Mouse (Mus musculus) liver, embryonic 15.5 days (tissue): ENCODE measurements around the gene Hsd17b2. TPM values are rescaled to one million over a fixed set of nuclear protein-coding genes. Genes with fewer than 3 reads are reported as not detected.
"Not testable (repeated sequence)": the region's sequence is repeated elsewhere in the genome, so short reads cannot be mapped to it uniquely, and the experiment has no call there.

Source experiments
- ATAC-seq: fragments of 200-750 bp; cut with Nextera tagmentation; 2 replicates; pipeline ENCODE4 v1.8.0; 2017; ENCODE audit warnings: moderate number of reproducible peaks, mild to moderate bottlenecking, moderate library complexity; ENCODE audit not compliant: insufficient read depth
- H3K27ac ChIP-seq: fragments of 300-500 bp; sonication (generic); replicated peaks from 2 replicates; pipeline ENCODE4 v1.5.1; 2015; ENCODE audit warnings: mild to moderate bottlenecking, inconsistent platforms
- H3K27me3 ChIP-seq: fragments of 300-500 bp; sonication (generic); 2 replicates; pipeline ENCODE4 v1.6.1; 2015; ENCODE audit warnings: mild to moderate bottlenecking, inconsistent platforms
- H3K36me3 ChIP-seq: fragments of 300-500 bp; sonication (generic); replicated peaks from 2 replicates; pipeline ENCODE4 v1.6.1; 2015; ENCODE audit warnings: moderate library complexity, mild to moderate bottlenecking, inconsistent platforms
- H3K4me1 ChIP-seq: fragments of 300-500 bp; sonication (generic); replicated peaks from 2 replicates; pipeline ENCODE4 v1.6.1; 2015; ENCODE audit warnings: inconsistent platforms
- H3K4me2 ChIP-seq: fragments of 300-500 bp; sonication (generic); 2 replicates; pipeline ENCODE4 v1.6.1; 2015; ENCODE audit warnings: moderate library complexity, mild to moderate bottlenecking, inconsistent platforms
- H3K4me3 ChIP-seq: fragments of 300-500 bp; sonication (generic); replicated peaks from 2 replicates; pipeline ENCODE4 v1.5.1; 2015; ENCODE audit warnings: mild to moderate bottlenecking, inconsistent platforms
- H3K9ac ChIP-seq: fragments of 300-500 bp; sonication (generic); 2 replicates; pipeline ENCODE4 v1.6.1; 2015; ENCODE audit warnings: moderate library complexity, mild to moderate bottlenecking, inconsistent platforms
- H3K9me3 ChIP-seq: fragments of 300-500 bp; sonication (generic); replicated peaks from 2 replicates; pipeline ENCODE4 v1.6.1; 2016; ENCODE audit warnings: inconsistent platforms
- WGBS: fragments of 180-500 bp; shearing (Covaris S2); methylation state at CpG from one replicate; pipeline ENCODE4 v1.1.7; 2015; ENCODE audit warnings: mixed read lengths; ENCODE audit not compliant: insufficient replicate concordance; 5-methylcytosine and 5-hydroxymethylcytosine counted together
- polyA plus RNA-seq: library from polyadenylated mRNA; unstranded; fragments of >200 nt; fragmentation: Nextera tagmentation; extraction: Ambion mirVana; gene quantifications from 2 replicates; pipeline ENCODE4 v1.2.1, GENCODE M21; 2015

The Hsd17b2 gene
- polyA plus RNA-seq, 1 experiment from 2014 or later, result 74.4 TPM

GRCm38 (mm10) chr8:117714604-117715003 is 12.9 kb downstream of the Hsd17b2 start:
- H3K36me3 ChIP-seq, result peaks cover 11% of the 10 kb centered on the region; the same call in 1 of the 2 replicates
- no peak overlapping the region for H3K27ac ChIP-seq
- H3K27me3 ChIP-seq, result no peaks in the 10 kb centered on the region
- 67% methylated on average over 5 of the region's 5 CpGs for WGBS
- H3K9me3 ChIP-seq, result no peaks in the 10 kb centered on the region
- no peak overlapping the region for H3K9ac ChIP-seq
- peaks cover 3% of the 10 kb centered on the region; the same call in 1 of the 2 replicates for H3K4me1 ChIP-seq
- H3K4me2 ChIP-seq, result no peak overlapping the region
- H3K4me3 ChIP-seq, result no peak overlapping the region
- no peak for ATAC-seq

DNA sequence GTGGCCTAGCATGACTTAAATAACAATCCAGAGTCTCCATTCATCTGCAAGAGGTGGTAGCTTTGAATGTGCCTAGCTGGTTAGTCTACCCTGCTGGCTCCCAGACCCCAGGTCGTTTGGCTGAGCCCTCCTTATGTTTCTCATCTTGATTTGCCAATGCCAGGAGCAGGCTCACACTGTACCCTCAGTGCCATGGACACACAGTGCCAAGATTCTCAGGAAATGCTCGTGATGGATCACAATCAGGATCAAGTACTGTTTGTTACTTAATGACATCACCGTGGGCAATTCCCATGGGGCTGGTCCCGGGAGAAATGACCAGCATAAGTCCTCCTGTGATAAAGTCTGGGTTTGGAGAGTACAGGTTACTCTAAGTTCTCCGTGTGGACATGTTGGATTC is 14.2 kb downstream of the Hsd17b2 start:
- Histone ChIP-seq H3K36me3 (peaks cover 11% of the 10 kb centered on the region; the same call in 1 of the 2 replicates), H3K4me3 (no peak overlapping the region), H3K27me3 (no peaks in the 10 kb centered on the region), H3K9me3 (no peaks in the 10 kb centered on the region), H3K9ac (no peak overlapping the region), H3K27ac (no peak overlapping the region), H3K4me2 (no peak overlapping the region), H3K4me1 (peaks cover 3% of the 10 kb centered on the region; the same call in 1 of the 2 replicates)
- no peak for ATAC-seq
- WGBS, result 52% methylated on average over 5 of the region's 5 CpGs

DNA sequence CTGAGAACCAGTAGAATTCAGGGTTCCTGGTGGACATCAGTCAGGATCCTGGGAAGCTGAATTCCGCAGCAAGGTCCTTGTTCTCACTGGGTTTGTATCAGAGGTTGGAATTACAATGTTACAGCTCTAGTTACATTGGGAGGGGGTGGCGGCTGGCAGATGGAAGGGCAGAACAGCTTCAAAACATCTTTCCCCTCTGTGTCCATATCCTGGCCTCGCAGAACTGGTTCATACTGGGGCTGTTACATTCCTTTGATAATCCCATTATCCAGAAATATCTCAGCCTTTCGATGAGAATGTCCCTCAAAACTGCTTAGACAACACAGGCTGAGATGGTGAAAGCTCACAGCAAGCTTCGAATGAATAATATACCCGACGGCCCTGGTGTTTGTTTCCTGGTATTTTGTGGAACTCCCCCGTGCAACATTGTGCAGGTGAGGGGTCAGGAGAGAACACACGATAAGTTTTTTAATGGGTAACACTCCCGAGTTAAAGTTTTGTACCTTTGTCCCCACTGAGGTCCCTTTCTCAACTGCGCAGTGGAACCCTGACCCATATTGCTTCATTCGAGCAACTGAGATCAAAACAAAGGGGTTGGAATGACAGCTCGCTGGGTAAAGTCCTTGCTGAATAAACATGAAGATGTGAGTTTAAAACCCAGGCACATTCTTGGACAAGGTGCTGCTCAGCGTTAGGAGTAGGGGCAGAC is 16.6 kb downstream of the Hsd17b2 start:
- Histone ChIP-seq H3K27me3 (no peaks in the 10 kb centered on the region), H3K4me3 (no peak overlapping the region), H3K4me2 (no peak overlapping the region), H3K27ac (peak overlapping the region; percentile 57), H3K9ac (no peak overlapping the region), H3K4me1 (peaks cover 3% of the 10 kb centered on the region; the same call in 1 of the 2 replicates), H3K9me3 (no peaks in the 10 kb centered on the region), H3K36me3 (0 out of 2 replicates have a peak, but pooled peaks cover 8% of the 10 kb centered on the region)
- peak; percentile 81 for ATAC-seq
- WGBS, result 54% methylated on average over 14 of the region's 14 CpGs

- H3K27ac ChIP-seq, result no peak overlapping the region
- WGBS, result 40% methylated on average over 7 of the region's 7 CpGs
- no peaks in the 10 kb centered on the region for H3K36me3 ChIP-seq
- 0 out of 2 replicates have a peak, but pooled peaks cover 9% of the 10 kb centered on the region for H3K4me1 ChIP-seq
- no peak overlapping the region for H3K9ac ChIP-seq
- no peaks in the 10 kb centered on the region for H3K9me3 ChIP-seq
- H3K4me2 ChIP-seq, result no peak overlapping the region
- no peak for ATAC-seq
- H3K4me3 ChIP-seq, result no peak overlapping the region
- no peaks in the 10 kb centered on the region for H3K27me3 ChIP-seq
These were observed 24.8 kb downstream of the Hsd17b2 start for GRCm38 (mm10) chr8:117726467-117726866.

DNA sequence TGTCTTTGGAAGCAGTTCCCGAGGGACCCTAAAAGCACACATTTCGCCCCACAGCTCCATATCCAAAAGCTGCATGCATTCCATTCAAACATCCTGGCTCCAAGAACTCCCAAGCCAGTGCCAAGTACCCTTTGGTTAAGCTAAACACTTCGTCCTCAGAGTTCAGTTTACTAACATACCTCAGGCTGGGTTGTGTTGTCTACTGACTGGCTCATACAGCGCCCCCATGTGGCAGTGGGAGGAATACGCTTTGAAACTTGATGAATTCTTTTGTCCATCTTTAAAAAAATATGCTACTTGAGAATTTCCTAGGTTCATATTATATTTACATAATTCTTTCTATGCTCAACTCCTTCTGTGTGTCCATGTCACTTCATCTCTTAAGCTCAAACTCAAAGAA is 25.9 kb downstream of the Hsd17b2 start:
- 56% methylated on average over 5 of the region's 5 CpGs for WGBS
- no peak overlapping the region for H3K27ac ChIP-seq
- no peak overlapping the region for H3K4me2 ChIP-seq

GRCm38 (mm10) chr8:117728234-117728633 is 26.5 kb downstream of the Hsd17b2 start:
- 0 out of 2 replicates have a peak, but pooled peaks cover 10% of the 10 kb centered on the region for H3K4me1 ChIP-seq
- H3K36me3 ChIP-seq, result no peaks in the 10 kb centered on the region
- H3K4me3 ChIP-seq, result no peak overlapping the region
- ATAC-seq, result no peak
- WGBS, result 51% methylated on average over 4 of the region's 4 CpGs
- no peaks in the 10 kb centered on the region for H3K27me3 ChIP-seq
- H3K9ac ChIP-seq, result no peak overlapping the region
- H3K27ac ChIP-seq, result no peak overlapping the region
- H3K4me2 ChIP-seq, result no peak overlapping the region
- no peaks in the 10 kb centered on the region for H3K9me3 ChIP-seq

More for the DNA sequence above, 25.9 kb downstream of the Hsd17b2 start:
- ATAC-seq, result no peak
- H3K4me1 ChIP-seq, result 0 out of 2 replicates have a peak, but pooled peaks cover 10% of the 10 kb centered on the region
- H3K36me3 ChIP-seq, result no peaks in the 10 kb centered on the region
- no peaks in the 10 kb centered on the region for H3K9me3 ChIP-seq
- no peaks in the 10 kb centered on the region for H3K27me3 ChIP-seq
- H3K9ac ChIP-seq, result no peak overlapping the region
- H3K4me3 ChIP-seq, result no peak overlapping the region

GRCm38 (mm10) chr8:117730980-117731379 is 29.3 kb downstream of the Hsd17b2 start:
- H3K4me3 ChIP-seq, result no peak overlapping the region
- no peak overlapping the region for H3K9ac ChIP-seq
- no peaks in the 10 kb centered on the region for H3K27me3 ChIP-seq
- H3K27ac ChIP-seq, result no peak overlapping the region
- 21% methylated on average over 10 of the region's 10 CpGs for WGBS
- H3K9me3 ChIP-seq, result no peaks in the 10 kb centered on the region
- ATAC-seq, result peak; percentile 50
- no peak overlapping the region for H3K4me2 ChIP-seq
- 0 out of 2 replicates have a peak, but pooled peaks cover 3% of the 10 kb centered on the region for H3K36me3 ChIP-seq
- 0 out of 2 replicates have a peak, but pooled peaks cover 10% of the 10 kb centered on the region for H3K4me1 ChIP-seq

GRCm38 (mm10) chr8:117736657-117737175 is 35.0 kb downstream of the Hsd17b2 start:
- Histone ChIP-seq H3K27ac (no peak overlapping the region), H3K9ac (no peak overlapping the region), H3K4me2 (no peak overlapping the region), H3K9me3 (no peaks in the 10 kb centered on the region), H3K36me3 (0 out of 2 replicates have a peak, but pooled peaks cover 3% of the 10 kb centered on the region), H3K4me1 (0 out of 2 replicates have a peak, but pooled peaks cover 2% of the 10 kb centered on the region), H3K27me3 (no peaks in the 10 kb centered on the region), H3K4me3 (no peak overlapping the region)
- 38% methylated on average over 3 of the region's 3 CpGs for WGBS
- ATAC-seq, result no peak

- H3K9ac ChIP-seq, H3K4me2 ChIP-seq, H3K36me3 ChIP-seq, H3K9me3 ChIP-seq, H3K27me3 ChIP-seq, H3K4me1 ChIP-seq, H3K4me3 ChIP-seq, ATAC-seq, H3K27ac ChIP-seq: not testable (repeated sequence)
- 79% methylated on average over 1 of the region's 1 CpGs for WGBS
These were observed 36.5 kb downstream of the Hsd17b2 start for GRCm38 (mm10) chr8:117738206-117738605.

GRCm38 (mm10) chr8:117740387-117740998 is 38.8 kb downstream of the Hsd17b2 start:
- Histone ChIP-seq H3K36me3 (no peaks in the 10 kb centered on the region), H3K4me1 (0 out of 2 replicates have a peak, but pooled peaks cover 2% of the 10 kb centered on the region), H3K9me3 (no peaks in the 10 kb centered on the region), H3K4me2 (no peak overlapping the region), H3K4me3 (no peak overlapping the region), H3K27ac (no peak overlapping the region), H3K9ac (no peak overlapping the region), H3K27me3 (no peaks in the 10 kb centered on the region)
- ATAC-seq, result no peak
- WGBS, result 57% methylated on average over 5 of the region's 5 CpGs

DNA sequence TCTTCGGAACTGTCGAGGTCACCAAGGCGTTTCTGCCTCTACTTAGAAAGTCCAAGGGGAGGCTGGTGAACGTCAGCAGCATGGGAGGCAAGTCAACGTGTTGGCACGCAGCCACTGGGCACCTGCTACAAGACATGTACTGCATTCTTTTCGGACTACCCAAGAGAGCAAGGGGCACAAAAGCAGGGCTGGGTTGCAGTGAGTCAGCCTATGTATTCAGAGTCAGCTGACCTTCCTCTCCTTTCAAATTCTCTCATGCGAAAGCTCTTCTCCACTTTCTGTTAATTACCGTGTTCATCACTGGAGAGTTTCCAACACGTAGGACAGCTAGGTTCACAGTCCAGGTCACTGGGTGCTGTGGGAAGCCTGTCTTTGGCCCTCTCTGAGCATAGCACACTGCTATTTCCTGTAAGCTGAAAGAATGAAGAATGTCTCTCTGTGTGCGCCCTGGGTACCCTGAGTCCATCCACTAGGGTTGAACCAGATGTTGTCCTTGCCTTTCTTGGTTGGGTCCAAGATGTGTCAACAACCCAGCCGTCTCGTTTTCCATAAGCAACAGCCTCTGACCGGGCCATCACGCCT is 40.8 kb downstream of the Hsd17b2 start:
- Histone ChIP-seq H3K4me2 (no peak overlapping the region), H3K9me3 (no peaks in the 10 kb centered on the region), H3K4me3 (no peak overlapping the region), H3K9ac (no peak overlapping the region), H3K4me1 (peaks cover 2% of the 10 kb centered on the region; the same call in 1 of the 2 replicates), H3K36me3 (no peaks in the 10 kb centered on the region), H3K27ac (no peak overlapping the region), H3K27me3 (no peaks in the 10 kb centered on the region)
- no peak for ATAC-seq
- 67% methylated on average over 15 of the region's 15 CpGs for WGBS
